Mouse (Mus musculus) olfactory bulb, adult 2 months (tissue): Measurements from ENCODE around the gene Manba.

Experiments
- CTCF ChIP-seq: fragments of 200-500 bp; IDR thresholded peaks from 2 replicates; pipeline ENCODE4 v1.5.1; 2012; ENCODE audit warnings: low read depth, mild to moderate bottlenecking, low read length, moderate library complexity; ENCODE audit not compliant: insufficient read depth
- POLR2A ChIP-seq: fragments of 200-500 bp; IDR thresholded peaks from 2 replicates; pipeline ENCODE4 v1.6.1; 2012; ENCODE audit warnings: mild to moderate bottlenecking, low read depth, low read length, moderate library complexity; ENCODE audit not compliant: insufficient read depth

DNA sequence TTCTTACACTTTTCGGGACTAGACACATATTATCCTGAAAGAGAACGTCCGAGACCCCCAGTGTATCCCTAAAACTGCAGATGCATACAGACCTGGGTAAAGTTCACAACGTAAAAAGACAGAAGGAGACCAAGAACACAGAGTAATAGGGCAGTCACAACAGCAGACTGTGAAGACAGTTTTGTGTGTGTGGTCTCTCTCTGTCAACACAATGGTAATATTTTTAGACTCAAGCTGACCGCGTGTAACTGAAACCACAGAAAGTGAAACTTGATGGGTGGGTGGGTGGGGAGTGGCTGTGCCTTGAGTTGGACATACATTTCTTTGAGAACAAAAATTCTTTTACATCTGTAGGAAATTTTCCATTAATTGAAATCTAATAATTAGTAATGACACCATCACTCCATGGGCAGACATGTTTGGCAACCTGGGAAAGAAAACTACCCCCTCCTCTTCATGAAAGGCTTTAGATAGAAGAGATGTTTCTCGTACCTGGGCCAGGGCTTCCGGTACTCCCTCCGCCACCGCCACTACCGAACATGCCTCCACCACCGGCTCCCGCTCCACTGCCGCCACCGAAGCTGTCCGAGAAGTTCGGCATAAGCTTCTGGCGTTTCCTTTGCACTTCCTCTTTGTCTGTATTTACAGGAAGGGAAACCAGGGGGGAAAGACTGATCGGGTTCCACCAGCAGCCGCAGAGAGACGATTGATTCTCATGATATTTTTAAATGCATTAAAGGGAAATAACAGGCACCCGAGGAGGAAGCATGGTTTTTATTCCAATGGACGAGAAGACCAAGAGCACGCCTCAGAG, 122.5 kb downstream of the Manba start:
- TF ChIP-seq CTCF = no peak
- TF ChIP-seq POLR2A = no peak
